Mouse (Mus musculus): ENCODE data around the gene Sipa1.

The Sipa1 gene

GRCm38 (mm10) chr19:5641641-5642040, 21.9 kb downstream of the Sipa1 start:
- DNase-seq (ENCODE audit: low spot score) = no peak

GRCm38 (mm10) chr19:5641021-5641420, 22.5 kb downstream of the Sipa1 start:
- DNase-seq (ENCODE audit: low spot score) = no peak

DNA sequence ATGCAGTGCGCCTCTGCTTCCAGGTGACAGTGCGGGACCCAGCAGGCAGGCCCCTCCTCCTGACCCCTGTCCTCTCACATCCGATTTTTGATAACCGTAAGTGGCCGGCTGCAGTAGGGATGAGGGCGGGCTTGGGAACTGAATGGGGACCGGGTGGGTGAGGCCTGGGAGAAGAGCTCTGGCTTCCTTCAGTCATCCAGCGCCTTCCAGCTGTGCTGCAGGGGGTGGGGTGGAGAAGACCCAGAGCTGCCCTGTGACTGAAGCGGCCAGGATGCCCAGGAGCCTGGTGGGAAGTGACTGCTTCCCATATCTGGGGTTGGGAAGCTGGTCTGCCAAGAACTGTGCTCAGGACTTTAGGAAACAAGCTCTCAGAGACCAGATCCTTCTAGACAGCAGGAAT, 23.2 kb downstream of the Sipa1 start:
- no peak for DNase-seq (ENCODE audit: low spot score)

DNA sequence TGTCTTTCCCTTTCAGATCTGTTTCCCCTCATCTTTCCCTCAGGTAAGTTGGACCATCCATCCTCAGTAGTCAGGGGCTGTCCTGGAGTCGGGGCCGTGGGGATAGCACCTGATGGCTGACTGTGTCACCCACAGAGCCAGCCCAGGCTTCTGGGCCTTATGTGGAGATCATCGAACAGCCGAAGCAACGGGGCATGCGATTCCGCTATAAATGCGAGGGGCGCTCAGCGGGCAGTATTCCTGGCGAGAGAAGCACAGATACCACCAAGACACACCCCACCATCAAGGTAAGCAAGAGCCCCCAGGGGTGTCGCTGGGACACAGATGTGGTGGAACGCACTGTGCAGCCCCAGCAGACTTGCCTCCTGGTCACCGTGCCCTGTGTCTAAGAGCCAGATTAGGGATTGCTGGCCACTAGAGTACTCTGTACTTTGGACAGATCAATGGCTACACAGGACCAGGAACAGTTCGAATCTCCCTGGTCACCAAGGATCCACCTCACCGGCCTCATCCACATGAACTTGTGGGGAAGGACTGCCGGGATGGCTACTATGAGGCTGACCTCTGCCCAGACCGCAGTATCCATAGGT, 25.0 kb downstream of the Sipa1 start:
- no peak for DNase-seq (ENCODE audit: low spot score)

DNA sequence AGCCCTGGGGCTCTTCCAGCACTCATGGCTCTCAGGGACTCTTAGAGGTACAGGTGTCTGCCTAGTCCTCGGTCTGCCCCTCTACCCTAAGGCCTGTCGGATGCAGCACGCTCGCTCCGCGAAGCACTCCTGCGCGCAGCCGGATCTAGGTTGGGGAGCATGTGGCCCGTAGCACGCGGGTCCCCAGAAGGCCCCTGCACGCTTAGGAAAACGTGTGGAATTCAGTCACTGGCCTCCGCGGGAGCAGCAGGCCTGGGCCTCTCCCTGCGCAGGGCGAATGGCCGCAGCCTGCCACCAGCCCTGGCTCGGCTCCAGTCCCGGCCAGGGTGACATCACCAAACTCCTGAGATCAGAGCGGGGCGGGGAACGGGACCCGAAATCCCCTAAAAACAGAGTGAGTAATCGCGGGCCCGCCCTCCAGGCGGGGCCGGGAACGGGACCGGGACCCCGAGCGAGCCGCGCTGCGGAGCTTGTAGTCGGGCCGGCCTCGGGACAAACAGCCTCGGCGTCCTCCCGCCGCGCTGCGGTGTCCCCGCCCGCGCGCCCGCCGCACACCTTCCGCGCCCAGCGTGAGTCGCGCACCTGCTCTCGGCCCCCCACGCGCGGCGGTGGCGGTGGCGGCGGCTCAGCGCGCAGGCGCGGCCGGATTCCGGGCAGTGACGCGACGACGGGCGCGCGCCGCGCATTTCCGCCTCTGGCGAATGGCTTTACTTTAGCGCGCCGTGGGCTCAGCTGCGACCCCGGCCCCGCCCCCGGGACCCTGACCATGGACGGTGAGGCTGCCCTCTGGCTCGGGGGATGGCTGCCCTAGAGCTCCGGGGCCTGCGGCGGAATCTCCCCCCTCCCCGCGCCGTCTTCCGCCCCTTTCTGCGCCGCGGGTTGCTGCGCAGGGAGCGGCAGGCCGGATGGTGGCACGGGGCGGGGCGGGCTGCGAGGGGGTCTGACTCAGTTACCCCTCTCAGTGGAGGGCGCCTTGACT, 26.1 kb downstream of the Sipa1 start, which contains the start of gene Rela:
Gene Rela, plus strand, starts transcription at position 415 of the 979 bp plus-strand sequence.
- peak; percentile 89 for DNase-seq (ENCODE audit: low spot score)

GRCm38 (mm10) chr19:5636571-5637041, 26.9 kb downstream of the Sipa1 start:
- no peak for DNase-seq (ENCODE audit: low spot score)

DNA sequence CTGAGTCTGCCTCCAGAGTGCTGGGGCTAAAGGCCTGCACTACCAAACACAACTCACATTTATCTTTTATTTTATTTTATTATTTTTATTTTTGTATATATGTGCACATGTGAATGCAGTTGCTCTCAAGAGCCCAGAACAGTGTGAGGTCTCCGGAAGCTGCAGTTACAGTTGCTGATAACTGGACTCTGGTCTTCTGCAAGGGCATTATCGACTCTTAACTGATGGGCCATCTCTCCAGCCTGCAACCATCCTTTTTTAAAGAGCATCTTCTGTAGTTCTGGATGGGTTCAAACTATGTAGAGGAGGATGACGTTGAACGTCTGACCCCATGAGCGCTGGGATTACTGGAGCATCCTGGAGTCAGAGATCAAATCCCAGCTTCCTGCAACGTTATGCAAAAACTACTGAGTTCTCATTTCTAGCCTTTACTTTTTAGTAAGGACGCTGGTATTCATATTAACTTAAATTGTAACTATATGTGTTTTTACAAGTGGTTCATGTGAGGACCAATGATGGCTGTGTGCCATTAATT, 27.4 kb downstream of the Sipa1 start:
- DNase-seq (ENCODE audit: low spot score) = no peak

GRCm38 (mm10) chr19:5632120-5632519, 31.4 kb downstream of the Sipa1 start:
- DNase-seq (ENCODE audit: low spot score) = no peak

DNA sequence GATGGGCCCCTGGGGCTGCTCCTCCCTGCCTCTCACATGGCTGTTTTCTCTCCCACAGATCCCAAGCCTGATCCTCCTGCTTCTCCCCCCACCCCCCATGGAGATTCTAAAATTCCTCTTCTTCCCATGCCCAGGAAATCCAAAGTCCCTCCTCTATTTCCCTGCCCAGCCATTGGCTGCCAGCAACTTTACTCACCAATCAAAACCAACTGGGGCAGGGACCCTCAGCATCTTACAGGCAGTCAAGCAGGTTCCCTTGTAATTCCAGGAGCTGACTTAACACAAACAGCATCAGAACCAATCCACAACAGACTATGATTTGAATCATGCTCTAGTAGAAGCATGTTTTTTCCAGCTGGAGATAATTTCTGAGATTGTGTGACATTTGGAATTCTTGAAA, 33.6 kb downstream of the Sipa1 start:
- no peak for DNase-seq (ENCODE audit: low spot score)

DNA sequence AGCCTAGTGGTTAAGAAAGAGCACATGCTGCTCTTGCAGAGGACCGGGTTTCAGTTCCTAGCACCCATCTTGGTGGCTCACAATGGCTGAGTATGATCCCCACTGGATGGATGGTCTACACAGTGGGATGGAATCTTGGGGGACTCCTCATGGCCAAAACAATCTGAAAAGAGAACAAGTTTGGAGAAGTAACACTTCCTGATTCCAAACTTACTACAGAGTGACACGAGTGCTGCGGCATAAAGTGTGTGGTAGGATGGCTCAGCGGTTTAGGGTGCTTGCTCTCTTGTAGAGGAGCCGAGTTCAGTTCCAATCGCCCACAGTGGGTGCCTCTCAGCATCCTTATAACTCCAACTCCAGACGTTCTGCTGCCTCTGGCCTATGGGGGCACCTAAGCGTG, 38.2 kb downstream of the Sipa1 start:
- no peak for DNase-seq (ENCODE audit: low spot score)

DNA sequence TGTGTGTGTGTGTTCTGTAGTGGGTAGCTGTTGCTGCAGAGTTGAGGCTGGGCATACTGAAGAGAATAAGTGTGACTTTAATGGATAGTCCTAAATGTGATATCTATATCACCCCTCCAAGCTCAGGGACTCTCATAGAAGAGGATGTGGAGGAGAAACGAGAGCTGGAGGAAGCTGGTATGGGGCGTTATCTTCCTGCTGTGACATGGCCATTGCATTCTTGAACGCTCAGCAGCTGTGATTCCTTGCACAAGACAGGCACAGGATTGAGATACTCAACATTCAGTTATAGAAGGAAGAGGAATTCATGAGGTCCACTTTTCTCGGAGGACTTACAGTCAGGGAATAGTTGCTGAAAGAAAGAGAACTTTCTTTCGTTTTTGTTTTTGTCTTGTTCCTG, 41.6 kb downstream of the Sipa1 start:
- no peak for DNase-seq (ENCODE audit: low spot score)

GRCm38 (mm10) chr19:5620007-5620406, 43.5 kb downstream of the Sipa1 start:
- no peak for DNase-seq (ENCODE audit: low spot score)

GRCm38 (mm10) chr19:5614953-5615352, 48.6 kb downstream of the Sipa1 start:
- no peak for DNase-seq (ENCODE audit: low spot score)

- no peak for DNase-seq (ENCODE audit: low spot score)
These were observed 50.6 kb downstream of the Sipa1 start for GRCm38 (mm10) chr19:5612762-5613411.

- no peak for DNase-seq (ENCODE audit: low spot score)
These were observed 51.5 kb downstream of the Sipa1 start for GRCm38 (mm10) chr19:5611973-5612372.

DNA sequence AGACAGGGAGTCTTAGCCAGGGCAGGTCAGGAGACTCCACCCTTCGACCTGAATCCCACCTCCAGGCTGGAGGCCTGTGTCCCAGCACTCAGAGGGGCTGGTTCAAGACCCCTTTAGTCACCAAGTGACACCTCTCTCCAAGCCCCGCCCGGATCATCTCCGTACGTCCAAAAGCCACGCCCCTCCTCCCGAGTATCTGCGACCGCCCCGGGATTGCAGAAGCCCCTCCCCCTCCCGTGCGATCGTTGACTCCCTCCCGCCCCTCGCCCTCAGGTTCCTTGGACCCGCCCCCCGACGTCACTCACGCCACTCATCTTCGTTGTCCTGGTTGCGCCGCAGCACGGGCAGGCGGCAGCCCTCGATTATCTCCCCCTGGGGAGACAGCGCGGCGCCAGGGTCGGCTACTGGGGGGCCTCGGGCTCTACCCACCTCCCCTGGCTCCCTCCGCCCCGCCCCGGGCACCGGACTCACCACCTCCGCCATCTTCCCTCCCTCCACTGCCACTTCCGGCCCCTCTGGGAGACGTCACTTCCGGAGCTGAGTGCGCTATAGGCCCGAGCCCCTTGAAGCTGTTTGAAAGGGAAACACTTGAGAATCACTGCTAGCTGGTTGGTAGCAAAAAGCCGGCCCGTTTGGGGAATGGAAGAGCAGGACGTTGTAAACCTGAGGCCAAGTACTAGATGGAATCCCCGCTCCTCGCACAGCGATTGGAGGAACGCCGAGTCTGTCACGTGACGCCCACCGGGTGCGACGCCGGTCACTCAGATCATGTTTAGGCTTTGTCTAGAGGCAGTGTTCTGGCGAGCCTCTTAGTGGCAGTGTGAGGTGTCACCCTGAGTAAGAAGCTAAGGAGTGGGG, 53.7 kb downstream of the Sipa1 start, which contains the start of gene Kat5:
Gene Kat5, minus strand, starts transcription at position 691 of the 858 bp plus-strand sequence.
- peak; percentile 97 for DNase-seq (ENCODE audit: low spot score)

GRCm38 (mm10) chr19:5609171-5609546, 54.3 kb downstream of the Sipa1 start:
- DNase-seq (ENCODE audit: low spot score) = no peak

GRCm38 (mm10) chr19:5608707-5609106, 54.8 kb downstream of the Sipa1 start:
- no peak for DNase-seq (ENCODE audit: low spot score)

- DNase-seq (ENCODE audit: low spot score) = no peak
These were observed 55.6 kb downstream of the Sipa1 start for GRCm38 (mm10) chr19:5607705-5608410.

GRCm38 (mm10) chr19:5606196-5606595, 57.3 kb downstream of the Sipa1 start:
- no peak for DNase-seq (ENCODE audit: low spot score)

- no peak for DNase-seq (ENCODE audit: low spot score)
These were observed 58.4 kb downstream of the Sipa1 start for GRCm38 (mm10) chr19:5605126-5605525.

All from ovary, postnatal 10 days (tissue).